Mouse (Mus musculus) T-helper 17 cell (primary cell): Measurements from ENCODE around the gene Prkaa2.

Experiments
- in situ Hi-C, 2 experiments: fragments of 300-600 bp; cut with MboI, MseI; formaldehyde crosslinking; loops; 1 replicate in 1 of 2; 2 replicates in 1 of 2; pipeline ENCODE4 v1.15.1; 2025; ENCODE audit warnings: high pct_unique_total_duplicates in 2 of 2

The Prkaa2 gene

DNA sequence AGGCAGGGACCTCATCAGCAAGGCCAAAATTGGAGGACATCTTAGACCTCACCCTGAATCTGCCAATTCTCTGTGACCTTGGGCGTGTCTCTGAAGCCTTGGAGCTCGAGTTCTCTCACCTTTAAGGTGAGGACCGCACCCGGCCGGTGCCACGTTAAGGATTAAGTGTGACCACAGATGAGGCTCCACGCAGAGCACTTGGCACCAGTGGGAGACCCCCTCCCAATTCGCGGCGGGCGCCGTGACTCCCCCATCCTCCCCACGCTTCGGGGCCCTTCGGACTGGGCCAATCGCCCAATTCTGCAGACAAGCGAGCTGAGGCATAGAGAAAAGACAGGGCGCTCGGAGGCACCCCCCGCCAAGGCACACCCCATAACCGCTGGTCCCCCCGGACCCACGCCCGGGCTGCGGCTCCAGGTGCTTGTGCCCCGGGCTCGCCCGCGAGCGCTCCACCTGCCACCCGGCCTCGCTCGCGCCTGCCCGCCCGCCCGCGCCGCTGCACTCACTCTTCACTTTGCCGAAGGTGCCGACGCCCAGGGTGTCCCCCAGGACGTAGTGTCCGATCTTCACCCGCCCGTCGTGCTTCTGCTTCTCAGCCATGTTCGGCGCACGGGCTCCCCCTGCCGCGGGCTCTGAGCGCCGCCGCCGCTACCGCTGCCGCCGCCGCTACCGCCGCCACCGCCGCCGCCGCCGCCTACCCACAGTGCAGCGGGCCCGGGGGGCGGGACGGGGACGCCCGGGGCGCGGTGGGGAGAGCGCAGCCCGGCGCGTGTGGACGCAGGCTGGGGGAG is at the start of gene Prkaa2:
Prkaa2 (minus strand) TSS at position 692 of the 791 bp plus-strand sequence.
- in situ Hi-C loops: no loop called here

DNA sequence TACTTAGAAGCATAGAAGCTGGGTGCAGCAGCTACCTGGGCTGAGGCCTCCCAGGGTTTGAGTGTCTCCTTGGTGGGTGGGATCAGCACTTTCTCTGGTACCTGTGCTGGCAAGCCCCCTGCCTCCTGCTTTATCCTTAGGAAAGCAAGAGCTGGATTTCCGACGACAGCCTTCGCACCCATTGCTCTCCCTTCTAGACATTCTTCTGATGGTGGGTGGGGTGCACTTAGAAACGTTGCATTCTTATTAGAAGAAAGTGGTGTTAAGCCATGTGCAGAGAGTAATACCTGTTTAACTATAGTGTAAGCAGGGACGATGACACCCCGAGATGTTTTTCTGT is 49.8 kb upstream of the Prkaa2 start:
- in situ Hi-C loops: no loop called here

DNA sequence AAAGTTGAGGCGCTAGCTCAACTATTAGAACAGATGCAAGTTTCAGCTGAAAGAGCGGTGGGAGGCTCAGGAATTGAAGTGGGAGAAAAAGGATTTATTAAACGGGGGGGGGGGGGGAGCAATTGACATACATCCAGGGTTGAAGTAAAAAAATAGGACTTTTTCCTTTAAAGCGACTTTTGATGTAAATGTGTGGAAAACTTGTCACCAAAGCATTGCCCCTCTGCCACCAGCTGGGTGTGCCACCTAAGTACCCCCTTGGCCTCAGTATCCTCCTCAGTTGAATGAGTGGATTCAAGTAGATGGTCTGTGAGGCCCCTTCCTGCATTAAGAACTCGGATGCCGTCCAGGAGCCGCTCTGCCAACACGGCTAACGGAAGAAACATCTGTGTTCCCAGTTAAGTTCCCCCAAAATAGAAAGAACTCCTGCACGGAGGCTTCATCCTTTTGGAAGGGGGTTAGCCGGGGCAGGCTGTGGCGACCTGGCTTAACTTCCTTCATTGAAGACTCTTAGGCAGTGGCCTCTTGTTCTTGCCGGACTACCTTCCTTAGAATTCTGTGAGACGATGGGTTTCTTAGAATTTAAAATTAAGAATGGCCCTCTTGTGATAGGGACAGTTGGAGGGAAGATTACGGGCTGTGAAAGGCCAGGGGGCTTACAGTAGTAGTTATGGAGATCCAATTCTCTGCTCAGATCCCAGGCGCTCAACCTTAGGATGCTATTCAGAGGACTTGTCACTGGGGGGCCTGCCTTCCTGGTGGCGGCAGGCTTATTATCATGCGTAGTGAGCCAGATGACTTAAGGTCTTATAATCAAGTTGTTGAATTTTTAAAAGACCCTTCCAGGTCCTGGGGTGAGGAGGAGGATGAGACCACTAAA is 49.2 kb upstream of the Prkaa2 start:
- in situ Hi-C loops: no loop called here

GRCm38 (mm10) chr4:105158169-105158555 is 48.5 kb upstream of the Prkaa2 start:
- in situ Hi-C loops: no loop called here

- in situ Hi-C loops: no loop called here
Measured at GRCm38 (mm10) chr4:105157276-105158168, 47.8 kb upstream of the Prkaa2 start, which contains the start of gene Plpp3. Plpp3 (plus strand) TSS chr4:105157347.

GRCm38 (mm10) chr4:105156955-105157275 is 47.2 kb upstream of the Prkaa2 start:
- in situ Hi-C loops: no loop called here

GRCm38 (mm10) chr4:105156281-105156680 is 46.6 kb upstream of the Prkaa2 start:
- in situ Hi-C loops: no loop called here

- in situ Hi-C loops: no loop called here
Measured at GRCm38 (mm10) chr4:105153227-105153626, 43.5 kb upstream of the Prkaa2 start.

DNA sequence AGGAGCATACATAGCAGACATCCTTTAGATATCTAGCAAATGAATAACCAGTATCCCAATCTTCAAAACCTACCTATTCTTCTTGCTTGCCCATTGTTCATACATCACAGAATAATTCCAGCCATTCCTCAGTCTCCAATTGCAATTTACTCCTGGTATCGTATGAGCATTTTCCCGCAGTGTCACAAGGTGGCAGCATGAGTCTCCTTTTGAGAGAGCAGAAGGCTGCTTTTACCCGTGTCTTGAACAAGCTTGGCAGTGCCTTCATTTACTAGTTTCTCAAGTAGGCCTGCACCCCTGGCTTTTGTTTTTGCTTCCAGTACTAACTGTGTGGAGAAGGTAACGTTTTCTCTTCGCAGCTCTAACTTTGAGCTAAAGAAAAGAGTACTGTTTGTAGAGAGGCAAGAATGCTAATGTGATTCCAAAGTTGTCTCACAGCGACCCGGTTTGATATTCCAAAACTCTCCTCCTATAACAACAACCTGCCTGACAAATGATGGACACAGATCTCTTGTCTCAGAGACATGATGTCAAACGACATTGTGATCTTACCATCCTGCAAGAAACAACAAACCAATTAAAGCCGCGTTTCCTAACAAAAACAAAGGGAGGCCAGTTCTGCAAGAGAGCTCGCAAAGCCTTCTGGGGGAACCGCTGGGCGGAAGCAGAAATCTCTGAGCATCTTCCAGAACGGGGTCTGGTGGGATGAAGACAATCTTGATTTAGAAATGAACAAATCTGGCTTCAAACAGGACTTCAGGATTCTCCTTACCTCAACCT is 42.4 kb upstream of the Prkaa2 start:
- in situ Hi-C loops: no loop called here

DNA sequence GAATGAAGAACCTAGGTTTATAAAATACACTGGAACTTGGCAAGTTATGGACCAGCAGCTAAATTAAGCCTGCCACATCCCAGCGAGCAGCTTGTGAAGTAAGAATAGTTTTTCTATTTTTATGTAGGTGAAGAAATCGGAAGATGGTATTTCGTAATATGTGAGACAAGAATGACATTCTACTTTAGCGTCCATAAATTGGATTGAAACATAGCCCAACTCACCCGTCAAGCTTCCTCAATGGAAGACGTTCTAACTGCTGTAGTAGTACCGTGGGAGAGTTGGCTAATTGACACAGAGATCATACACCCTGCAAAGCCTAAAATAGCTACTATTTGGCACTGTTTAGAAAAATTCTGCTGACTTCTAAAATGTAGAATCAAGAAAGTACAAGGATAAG is 39.8 kb upstream of the Prkaa2 start:
- in situ Hi-C loops: no loop called here

GRCm38 (mm10) chr4:105133350-105134050 is 23.8 kb upstream of the Prkaa2 start:
- in situ Hi-C loops: loop anchor here in 1 of 2 experiments (10.0 kb wide), 1 partner anchor 1081 kb away; no protein-coding TSS in a partner anchor

GRCm38 (mm10) chr4:105131756-105132314 is 22.1 kb upstream of the Prkaa2 start:
- in situ Hi-C loops: loop anchor here in 1 of 2 experiments (10.0 kb wide), 1 partner anchor 1083 kb away; no protein-coding TSS in a partner anchor

- in situ Hi-C loops: no loop called here
Measured at GRCm38 (mm10) chr4:105129212-105129611, 19.5 kb upstream of the Prkaa2 start.

DNA sequence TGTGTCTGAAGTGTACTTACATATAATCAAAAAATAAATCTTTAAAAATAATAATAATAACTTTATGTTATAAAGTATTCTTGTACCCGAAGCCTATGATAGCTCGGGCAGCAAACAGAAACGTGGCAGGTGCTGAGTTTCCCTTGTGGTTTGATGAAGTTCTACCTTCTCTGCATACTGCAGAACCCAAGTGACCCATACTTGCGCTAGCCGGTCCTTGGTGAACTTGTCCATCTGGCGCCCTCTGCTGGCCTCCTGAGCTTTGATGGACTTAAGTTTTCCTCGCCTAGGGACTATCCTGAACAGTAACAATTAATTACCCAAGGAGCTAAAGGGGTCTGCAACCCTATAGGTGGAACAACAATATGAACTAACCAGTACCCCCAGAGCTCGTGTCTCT is 12.7 kb upstream of the Prkaa2 start:
- in situ Hi-C loops: loop anchor here in 1 of 2 experiments (5.0 kb wide), 1 partner anchor 90 kb away; no protein-coding TSS in a partner anchor

- in situ Hi-C loops: loop anchor here in 1 of 2 experiments (5.0 kb wide), 1 partner anchor 89 kb away; no protein-coding TSS in a partner anchor
Measured at GRCm38 (mm10) chr4:105121081-105121480, 11.4 kb upstream of the Prkaa2 start.

GRCm38 (mm10) chr4:105113468-105113867 is 3.8 kb upstream of the Prkaa2 start:
- in situ Hi-C loops: loop anchor here in 1 of 2 experiments (10.0 kb wide), 1 partner anchor 79 kb away; no protein-coding TSS in a partner anchor

- in situ Hi-C loops: loop anchor here in 1 of 2 experiments (10.0 kb wide), 1 partner anchor 78 kb away; no protein-coding TSS in a partner anchor
Measured at GRCm38 (mm10) chr4:105113042-105113441, 3.4 kb upstream of the Prkaa2 start.

DNA sequence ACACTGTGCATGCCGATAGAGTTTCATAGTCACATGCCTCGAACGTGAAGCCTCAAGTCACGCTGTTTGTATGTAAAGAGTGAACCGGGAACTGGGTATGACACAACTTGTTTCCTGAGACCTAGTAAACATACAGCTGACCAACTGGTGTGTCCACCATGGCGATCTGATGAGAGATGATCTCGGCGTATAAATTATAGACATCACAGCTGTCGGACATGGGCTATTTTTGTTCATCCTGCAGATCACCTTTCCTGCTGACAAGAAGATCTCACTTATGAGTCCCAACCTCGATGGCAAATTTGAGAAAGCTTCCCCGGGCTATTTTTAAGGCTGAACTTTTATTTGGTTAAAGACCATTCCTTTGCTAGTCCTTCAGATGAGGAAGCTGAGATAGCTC is 2.1 kb upstream of the Prkaa2 start:
- in situ Hi-C loops: loop anchor here in 1 of 2 experiments (10.0 kb wide), 1 partner anchor 77 kb away; no protein-coding TSS in a partner anchor

GRCm38 (mm10) chr4:105110684-105111035 is 970 bp upstream of the Prkaa2 start:
- in situ Hi-C loops: loop anchor here in 1 of 2 experiments (10.0 kb wide), 1 partner anchor 76 kb away; no protein-coding TSS in a partner anchor
